Mouse (Mus musculus): ENCODE data around the gene Dazl.

GRCm38 (mm10) chr17:50237818-50238610 is 55.4 kb downstream of the Dazl start:
- no peak for TF ChIP-seq CTCF (IDR thresholded peaks at IDR 0.05; ENCODE audit: extremely low read depth, insufficient read length, insufficient replicate concordance, low read depth, low read length)
- TF ChIP-seq POLR2A (IDR thresholded peaks at IDR 0.05; ENCODE audit: low read depth, low read length), result no peak

Data from small intestine, adult 2 months (tissue).